In genomic region chr16:34847638-34848037, GRCm38 (mm10) we compare ENCODE assay signal across 15 mouse cellular contexts.
DNase-seq lines count a peak whose midpoint lies in the region; ATAC-seq and TF ChIP-seq lines count a peak whose summit lies in the region.
"Had no signal": no experiment of that assay in that cellular context is flagged by ENCODE, and none has a peak within 500 bp of the region (broad histone marks: within the 10 kb centered on the region; RNA-seq: fewer than 3 reads in every experiment).

No protein-coding gene starts in this region.

- H3K4me1 ChIP-seq in heart, postnatal 0 days (ENCODE audit: control insufficient read depth, insufficient read depth): peaks cover 6% of the 10 kb centered on the region; the same call in 1 of the 2 replicates
- no peaks in the 10 kb centered on the region for H3K4me1 ChIP-seq in liver, postnatal 0 days (ENCODE audit: insufficient read depth)
- H3K4me1 ChIP-seq in liver, embryonic 11.5 days (replicated peaks; ENCODE audit: control insufficient read depth, insufficient read depth, low read length): no peaks in the 10 kb centered on the region
- H3K4me1 ChIP-seq: liver, embryonic 13.5 days had no signal

- H3K36me3 ChIP-seq in heart, postnatal 0 days (replicated peaks; ENCODE audit: control insufficient read depth, insufficient read depth, low read length): no peaks in the 10 kb centered on the region
- no peaks in the 10 kb centered on the region for H3K36me3 ChIP-seq in liver, postnatal 0 days (replicated peaks; ENCODE audit: insufficient read depth, low read length)
- no peaks in the 10 kb centered on the region for H3K36me3 ChIP-seq in liver, embryonic 11.5 days (ENCODE audit: control insufficient read depth, insufficient read depth, low read length)
- H3K36me3 ChIP-seq: hindbrain, embryonic 13.5 days; liver, embryonic 13.5 days had no signal

- intact Hi-C loops in heart, postnatal 14 days (cut with DNase I): no loop called here

- DNase-seq in adrenal gland, postnatal 14 days: peak; percentile 18
- DNase-seq in adrenal gland, postnatal 4 days (ENCODE audit: low spot score in 2 of 2): no peak
- peak; percentile 35 for DNase-seq in heart, postnatal 0 days (ENCODE audit: low spot score)
- no peak for DNase-seq in heart, postnatal 14 days
- no peak for DNase-seq in liver, postnatal 0 days
- DNase-seq in liver, embryonic 11.5 days (ENCODE audit: low spot score): no peak
- DNase-seq in right cerebral cortex, postnatal 4 days: no peak
- DNase-seq: cerebellum, adult 11-12 months; cerebellum, postnatal 25 days; forebrain, postnatal 0 days; liver, embryonic 13.5 days; spleen, adult 18-20 months; thymus, adult 2 months had no signal

- no peak overlapping the region for H3K4me3 ChIP-seq in heart, postnatal 0 days (ENCODE audit: low read depth, low read length)
- no peak overlapping the region for H3K4me3 ChIP-seq in liver, postnatal 0 days (ENCODE audit: low read depth, low read length)
- H3K4me3 ChIP-seq in liver, embryonic 11.5 days (ENCODE audit: low read depth, low read length): no peak overlapping the region
- H3K4me3 ChIP-seq: hindbrain, embryonic 13.5 days; liver, embryonic 13.5 days had no signal

- TF ChIP-seq CTCF in heart, postnatal 0 days (IDR thresholded peaks at IDR 0.05; ENCODE audit: low read depth): no peak
- TF ChIP-seq CTCF in liver, postnatal 0 days (IDR thresholded peaks at IDR 0.05; ENCODE audit: low read depth): no peak

- 52% methylated on average over 3 of the region's 3 CpGs for WGBS in heart, postnatal 0 days
- 32% methylated on average over 3 of the region's 3 CpGs for WGBS in liver, postnatal 0 days (ENCODE audit: insufficient replicate concordance)
- 37% methylated on average over 3 of the region's 3 CpGs for WGBS in liver, embryonic 11.5 days

- no peak for ATAC-seq in heart, postnatal 0 days (ENCODE audit: insufficient read depth, low read depth)
- ATAC-seq in liver, postnatal 0 days: no peak
- ATAC-seq in liver, embryonic 11.5 days (replicated peaks; ENCODE audit: low FRiP score): no peak
- 0 out of 2 replicates have a peak, but pooled peaks have one; percentile 15 for ATAC-seq in common myeloid progenitor, adult 5-6 weeks (replicated peaks; ENCODE audit: low read depth, poor library complexity, severe bottlenecking)
- ATAC-seq: forebrain, postnatal 0 days had no signal

- no peak overlapping the region for H3K4me2 ChIP-seq in heart, postnatal 0 days (ENCODE audit: low read depth, low read length)
- H3K4me2 ChIP-seq in liver, postnatal 0 days (ENCODE audit: low read depth, low read length): no peak overlapping the region
- H3K4me2 ChIP-seq in liver, embryonic 11.5 days: no peak overlapping the region
- H3K4me2 ChIP-seq: hindbrain, embryonic 13.5 days; liver, embryonic 13.5 days had no signal

- no peaks in the 10 kb centered on the region for H3K9me3 ChIP-seq in heart, postnatal 0 days (replicated peaks; ENCODE audit: control insufficient read depth, low read length)
- H3K9me3 ChIP-seq in liver, postnatal 0 days (ENCODE audit: low read length): no peaks in the 10 kb centered on the region
- no peaks in the 10 kb centered on the region for H3K9me3 ChIP-seq in liver, embryonic 11.5 days (ENCODE audit: control insufficient read depth, low read length)
- H3K9me3 ChIP-seq: hindbrain, embryonic 13.5 days; liver, embryonic 13.5 days had no signal

- H3K9ac ChIP-seq in heart, postnatal 0 days (replicated peaks; ENCODE audit: low read depth, low read length): no peak overlapping the region
- no peak overlapping the region for H3K9ac ChIP-seq in liver, postnatal 0 days (replicated peaks)
- no peak overlapping the region for H3K9ac ChIP-seq in liver, embryonic 11.5 days (ENCODE audit: low read depth, low read length)
- H3K9ac ChIP-seq: forebrain, postnatal 0 days; hindbrain, embryonic 13.5 days; liver, embryonic 13.5 days had no signal

- no peaks in the 10 kb centered on the region for H3K27me3 ChIP-seq in heart, postnatal 0 days (ENCODE audit: control insufficient read depth, insufficient read depth, low read length)
- no peaks in the 10 kb centered on the region for H3K27me3 ChIP-seq in liver, postnatal 0 days (ENCODE audit: insufficient read depth, low read length)
- no peaks in the 10 kb centered on the region for H3K27me3 ChIP-seq in liver, embryonic 11.5 days (replicated peaks; ENCODE audit: control insufficient read depth, insufficient read depth, low read length)
- H3K27me3 ChIP-seq: hindbrain, embryonic 13.5 days; liver, embryonic 13.5 days had no signal

- H3K27ac ChIP-seq in heart, postnatal 0 days (ENCODE audit: low read depth): no peak overlapping the region
- no peak overlapping the region for H3K27ac ChIP-seq in liver, postnatal 0 days (ENCODE audit: low read depth)
- no peak overlapping the region for H3K27ac ChIP-seq in liver, embryonic 11.5 days (ENCODE audit: low read depth, low read length)
- H3K27ac ChIP-seq: hindbrain, embryonic 13.5 days; liver, embryonic 13.5 days had no signal

- TF ChIP-seq EP300 in heart, postnatal 0 days (IDR thresholded peaks at IDR 0.05; ENCODE audit: low read depth): no peak
- TF ChIP-seq EP300 in liver, postnatal 0 days (IDR thresholded peaks at IDR 0.05; ENCODE audit: low read depth): peak; percentile 28; the same call in 1 of the 2 replicates

Comparison
In these comparisons a context has a peak if more than half of its experiments do, and no peak if none do; other contexts are left out.
1. DNase-seq: peak in adrenal gland, postnatal 14 days (single experiment) and heart, postnatal 0 days (single experiment); none in adrenal gland, postnatal 4 days (0 of 2), heart, postnatal 14 days (0 of 2), liver, postnatal 0 days (single experiment), liver, embryonic 11.5 days (single experiment) and right cerebral cortex, postnatal 4 days (single experiment).